Mouse (Mus musculus) B cell, adult 67 days (primary cell): Measurements from ENCODE around the gene Atrip. TPM values are rescaled to one million over a fixed set of nuclear protein-coding genes. Genes with fewer than 3 reads are reported as not detected.

Experiments used
- total RNA-seq, 2 experiments: library from RNA; stranded (reverse); gene quantifications; 4 replicates each; pipeline ENCODE4 v1.2.4; 2023

The Atrip gene
- 10 to 100 TPM; 45.5 to 47.0 TPM for total RNA-seq

GRCm38 (mm10) chr9:109073661-109074573 lies at the start of gene Atrip:
Gene Atrip (minus strand): TSS chr9:109074124.

GRCm38 (mm10) chr9:109095137-109095982 lies 21.4 kb upstream of the Atrip start, which contains the start of gene Plxnb1:
Gene Plxnb1 (plus strand): TSS chr9:109095389.

GRCm38 (mm10) chr9:109082124-109082800 lies 8.3 kb upstream of the Atrip start, which contains the start of the genes Ccdc51 and Tma7:
Gene Ccdc51 (plus strand): TSS chr9:109082493.
Gene Tma7 (minus strand): TSS chr9:109082587.

GRCm38 (mm10) chr9:109059136-109059903 lies 14.6 kb downstream of the Atrip start, which contains the start of gene Trex1:
Gene Trex1 (minus strand): TSS chr9:109059734.

GRCm38 (mm10) chr9:109038086-109038895 lies 35.6 kb downstream of the Atrip start, which contains the start of gene Shisa5:
Gene Shisa5 (plus strand): TSS chr9:109038565.

Other genes starting within 250 kb of the Atrip start
- gene Celsr3, start 247.8 kb downstream of the Atrip start, total RNA-seq, result under 1 TPM; 0.06 to 0.53 TPM
- gene Slc26a6, start 220.8 kb downstream of the Atrip start, total RNA-seq, result 10 to 100 TPM; 11.7 to 17.2 TPM
- gene Tmem89, start 159.5 kb downstream of the Atrip start, total RNA-seq, result under 1 TPM in 1 of 2 experiments, not detected in 1; 0.78 TPM
- 100 to 1,000 TPM; 174 to 176 TPM for gene Uqcrc1, start 137.5 kb downstream of the Atrip start, total RNA-seq
- 1 to 10 TPM; 4.0 to 6.9 TPM for gene Col7a1, start 120.5 kb downstream of the Atrip start, total RNA-seq
- gene Ucn2, start 88.1 kb downstream of the Atrip start, total RNA-seq, result under 1 TPM in 1 of 2 experiments, not detected in 1; 0.83 TPM
- 10 to 100 TPM; 32.6 to 47.0 TPM for gene Pfkfb4, start 82.3 kb downstream of the Atrip start, total RNA-seq
- gene Shisa5, start 35.6 kb downstream of the Atrip start, total RNA-seq, result 1,000 to 10,000 TPM; 2,072 to 2,196 TPM
- gene Trex1, start 14.4 kb downstream of the Atrip start, total RNA-seq, result 10 to 100 TPM; 15.0 to 19.4 TPM
- gene Ccdc51, start 8.4 kb upstream of the Atrip start, total RNA-seq, result 10 to 100 TPM in 1 of 2 experiments, 1 to 10 TPM in 1; 9.9 to 12.6 TPM
- gene Tma7, start 8.5 kb upstream of the Atrip start, total RNA-seq, result 100 to 1,000 TPM; 297 to 318 TPM
- gene Plxnb1, start 21.3 kb upstream of the Atrip start, total RNA-seq, result 1 to 10 TPM in 1 of 2 experiments, under 1 TPM in 1; 0.27 to 1.5 TPM
- not detected for gene Fbxw21, start 87.9 kb upstream of the Atrip start, total RNA-seq
- under 1 TPM in 1 of 2 experiments, not detected in 1; 0.59 TPM for gene Fbxw13, start 121.9 kb upstream of the Atrip start, total RNA-seq
- gene Fbxw20, start 160.6 kb upstream of the Atrip start, total RNA-seq, result not detected
- gene Fbxw14, start 213.6 kb upstream of the Atrip start, total RNA-seq, result not detected